ENCODE assay signal across 18 mouse cellular contexts in genomic region chr13:98818205-98818604, GRCm38 (mm10). TPM values are rescaled to one million over a fixed set of nuclear protein-coding genes. Genes with fewer than 3 reads are reported as not detected.
DNase-seq lines count a peak whose midpoint lies in the region; ATAC-seq lines count a peak whose summit lies in the region.
"Had no signal": no experiment of that assay in that cellular context is flagged by ENCODE, and none has a peak within 500 bp of the region (broad histone marks: within the 10 kb centered on the region; RNA-seq: fewer than 3 reads in every experiment).

No protein-coding gene starts in this region.

- H3K36me3 ChIP-seq in kidney, embryonic 14.5 days (ENCODE audit: control insufficient read depth, insufficient read depth, low read length), result no peaks in the 10 kb centered on the region
- no peaks in the 10 kb centered on the region for H3K36me3 ChIP-seq in intestine, embryonic 15.5 days
- H3K36me3 ChIP-seq: heart, embryonic 12.5 days; hindbrain, embryonic 15.5 days; limb, embryonic 12.5 days; liver, embryonic 12.5 days had no signal

- H3K4me3 ChIP-seq in kidney, embryonic 14.5 days (ENCODE audit: low read length), result no peak overlapping the region
- H3K4me3 ChIP-seq in intestine, embryonic 15.5 days (replicated peaks), result no peak overlapping the region
- H3K4me3 ChIP-seq: heart, embryonic 12.5 days; hindbrain, embryonic 15.5 days; limb, embryonic 12.5 days; liver, embryonic 12.5 days had no signal

- 51% methylated on average over 4 of the region's 4 CpGs for WGBS in kidney, embryonic 14.5 days
- 45% methylated on average over 4 of the region's 4 CpGs for WGBS in intestine, embryonic 15.5 days

- no peaks in the 10 kb centered on the region for H3K27me3 ChIP-seq in kidney, embryonic 14.5 days (ENCODE audit: control insufficient read depth, insufficient read depth, low read length)
- no peaks in the 10 kb centered on the region for H3K27me3 ChIP-seq in intestine, embryonic 15.5 days (replicated peaks)
- H3K27me3 ChIP-seq: heart, embryonic 12.5 days; hindbrain, embryonic 15.5 days; limb, embryonic 12.5 days; liver, embryonic 12.5 days had no signal

- peak; percentile 71 for DNase-seq in kidney, adult 11 months
- peak; percentile 66 for DNase-seq in kidney, adult 9 months
- DNase-seq in kidney, postnatal 36 days, result peak; percentile 45 to 57
- no peak for DNase-seq in urinary bladder, postnatal 4 days (ENCODE audit: low spot score in 2 of 2)
- DNase-seq in heart, adult 18-20 months, result no peak
- DNase-seq: cerebellum, adult 11 months; cerebellum, postnatal 14 days; heart, postnatal 36 days; lung, adult 2 months; retina, postnatal 1 day had no signal

- H3K9me3 ChIP-seq in kidney, embryonic 14.5 days (ENCODE audit: control insufficient read depth, low read length), result no peaks in the 10 kb centered on the region
- no peaks in the 10 kb centered on the region for H3K9me3 ChIP-seq in intestine, embryonic 15.5 days
- H3K9me3 ChIP-seq: heart, embryonic 12.5 days; hindbrain, embryonic 15.5 days; limb, embryonic 12.5 days; liver, embryonic 12.5 days had no signal

- H3K4me2 ChIP-seq in kidney, embryonic 14.5 days (replicated peaks; ENCODE audit: low read depth, low read length), result no peak overlapping the region
- no peak overlapping the region for H3K4me2 ChIP-seq in intestine, embryonic 15.5 days (replicated peaks)
- H3K4me2 ChIP-seq: heart, embryonic 12.5 days; hindbrain, embryonic 15.5 days; limb, embryonic 12.5 days; liver, embryonic 12.5 days; midbrain, embryonic 11.5 days had no signal

- H3K27ac ChIP-seq in kidney, embryonic 14.5 days (ENCODE audit: low read depth, low read length), result no peak overlapping the region
- H3K27ac ChIP-seq in intestine, embryonic 15.5 days, result peak overlapping the region; percentile 76; the same call in 1 of the 2 replicates
- H3K27ac ChIP-seq: hindbrain, embryonic 15.5 days; limb, embryonic 12.5 days; liver, embryonic 12.5 days had no signal

- no peak overlapping the region for H3K9ac ChIP-seq in kidney, embryonic 14.5 days (ENCODE audit: low read depth, low read length)
- H3K9ac ChIP-seq in intestine, embryonic 15.5 days, result no peak overlapping the region
- H3K9ac ChIP-seq: heart, embryonic 12.5 days; hindbrain, embryonic 15.5 days; limb, embryonic 12.5 days; liver, embryonic 12.5 days had no signal

- H3K4me1 ChIP-seq in kidney, embryonic 14.5 days (ENCODE audit: control insufficient read depth, insufficient read depth, low read length), result 0 out of 2 replicates have a peak, but pooled peaks cover 9% of the 10 kb centered on the region
- peaks cover 6% of the 10 kb centered on the region for H3K4me1 ChIP-seq in intestine, embryonic 15.5 days (replicated peaks)

- no peak for ATAC-seq in kidney, embryonic 14.5 days (ENCODE audit: low FRiP score, low TSS enrichment)
- peak; percentile 8; the same call in 1 of the 2 replicates for ATAC-seq in intestine, embryonic 15.5 days
- ATAC-seq: forebrain, embryonic 16.5 days; liver, embryonic 12.5 days had no signal

RNA-seq across cellular contexts. Expression of gene Fcho2, which starts 3.0 kb away (rescaled TPM):
- polyA plus RNA-seq in kidney, embryonic 14.5 days (2014; fragmentation: Nextera tagmentation; extraction: Ambion mirVana), result 32.4 and 48.4 TPM in 2 replicates
- 35.7 and 38.6 TPM in 2 replicates for polyA plus RNA-seq in intestine, embryonic 15.5 days (2015; fragmentation: Nextera tagmentation; extraction: Ambion mirVana)
- 10 to 100 TPM; 27.7 to 38.3 TPM for total RNA-seq in heart, adult 18-20 months (2021)

Comparison
In these comparisons a context has a peak if more than half of its experiments do, and no peak if none do; other contexts are left out.
1. DNase-seq: peak in kidney, adult 11 months (single experiment), kidney, adult 9 months (single experiment) and kidney, postnatal 36 days (2 of 2); none in urinary bladder, postnatal 4 days (0 of 2) and heart, adult 18-20 months (0 of 2).